Mouse (Mus musculus): ENCODE results near the gene Mtfr1l. TPM values are rescaled to one million over a fixed set of nuclear protein-coding genes. Genes with fewer than 3 reads are reported as not detected.

Mtfr1l gene
- polyA plus RNA-seq, 1 experiment from 2014 or later: 137 TPM

DNA sequence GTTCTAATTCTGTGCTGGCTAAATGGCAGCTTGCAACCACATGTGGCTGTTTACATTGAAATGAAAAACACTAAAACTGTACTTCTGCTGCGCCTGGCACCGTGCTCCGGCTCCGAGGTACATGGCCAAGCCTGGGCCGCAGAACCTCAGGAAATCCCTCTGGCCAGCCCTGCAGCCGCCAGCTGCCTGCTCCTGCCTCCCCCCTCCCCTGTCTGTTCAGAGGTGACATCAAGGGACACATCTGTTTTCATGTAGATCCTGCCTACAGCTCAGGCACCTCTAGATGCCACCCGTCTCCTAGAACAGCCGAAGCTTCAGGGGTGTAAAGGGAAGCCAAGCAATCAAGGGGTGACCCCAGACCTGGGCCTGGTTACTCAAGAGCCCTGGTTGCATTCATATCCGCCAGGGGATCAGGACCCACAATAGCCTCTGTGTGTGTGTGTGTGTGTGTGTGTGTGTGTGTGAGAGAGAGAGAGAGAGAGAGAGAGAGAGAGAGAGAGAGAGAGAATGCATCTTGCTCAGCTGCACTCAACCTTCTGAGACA, 23.5 kb upstream of the Mtfr1l start:
- ATAC-seq (replicated peaks; ENCODE audit: low FRiP score, low read depth): no peak

DNA sequence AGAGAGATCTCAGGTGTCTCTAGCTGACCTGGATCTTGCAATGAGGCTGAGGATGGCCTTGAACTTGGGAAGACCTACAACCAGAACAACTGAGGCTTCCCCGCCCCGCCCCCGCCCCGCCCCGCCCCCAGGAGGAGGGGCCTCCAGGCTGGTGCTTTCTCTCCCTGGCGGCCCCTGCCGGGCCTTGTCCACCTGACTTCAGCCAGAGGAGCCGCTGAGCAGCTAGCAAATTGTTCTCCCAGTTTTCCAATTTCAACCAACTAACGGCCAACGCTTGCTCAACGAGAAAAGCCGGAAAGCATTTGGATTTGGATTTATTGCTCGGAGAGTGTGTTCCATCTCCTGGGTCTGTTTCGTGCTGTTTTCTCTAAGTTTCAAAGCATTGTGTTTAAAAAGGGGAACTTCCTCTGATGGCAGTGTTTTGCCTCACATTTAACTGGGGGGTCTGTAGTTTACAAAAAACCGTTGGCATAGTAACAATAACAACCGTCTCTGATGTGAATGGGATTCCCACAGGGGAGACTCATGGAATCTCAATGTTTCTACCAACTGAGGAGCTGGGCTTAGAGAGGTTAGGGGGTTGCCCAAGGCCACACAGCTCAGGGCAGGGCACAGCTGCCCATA, 22.6 kb upstream of the Mtfr1l start:
- WGBS: 15% methylated on average over 16 of the region's 16 CpGs
- TF ChIP-seq CTCF (IDR thresholded peaks at IDR 0.05; ENCODE audit: low read depth): peak; percentile 18; the same call in 1 of the 2 replicates
- ATAC-seq (replicated peaks; ENCODE audit: low FRiP score, low read depth) (no peak), DNase-seq (ENCODE audit: low spot score) (peak; percentile 66)
- Histone ChIP-seq H3K9ac (ENCODE audit: low read depth, low read length) (no peak overlapping the region), H3K4me3 (replicated peaks; ENCODE audit: low read depth, low read length) (no peak overlapping the region), H3K4me1 (replicated peaks; ENCODE audit: insufficient read depth, low read length) (no peaks in the 10 kb centered on the region), H3K4me2 (ENCODE audit: low read length) (no peak overlapping the region), H3K27me3 (ENCODE audit: insufficient read depth, low read length) (no peaks in the 10 kb centered on the region), H3K27ac (no peak overlapping the region), H3K36me3 (ENCODE audit: insufficient read depth, low read length) (no peaks in the 10 kb centered on the region), H3K9me3 (replicated peaks; ENCODE audit: low read length) (no peaks in the 10 kb centered on the region)

More for the DNA sequence above, 23.5 kb upstream of the Mtfr1l start:
- Histone ChIP-seq H3K4me2 (ENCODE audit: low read length) (no peak overlapping the region), H3K27me3 (ENCODE audit: insufficient read depth, low read length) (no peaks in the 10 kb centered on the region), H3K4me3 (replicated peaks; ENCODE audit: low read depth, low read length) (no peak overlapping the region), H3K9ac (ENCODE audit: low read depth, low read length) (no peak overlapping the region), H3K4me1 (replicated peaks; ENCODE audit: insufficient read depth, low read length) (no peaks in the 10 kb centered on the region), H3K36me3 (ENCODE audit: insufficient read depth, low read length) (no peaks in the 10 kb centered on the region), H3K9me3 (replicated peaks; ENCODE audit: low read length) (no peaks in the 10 kb centered on the region), H3K27ac (no peak overlapping the region)
- TF ChIP-seq CTCF (IDR thresholded peaks at IDR 0.05; ENCODE audit: low read depth): no peak
- WGBS: 57% methylated on average over 9 of the region's 9 CpGs
- no peak for DNase-seq (ENCODE audit: low spot score)

DNA sequence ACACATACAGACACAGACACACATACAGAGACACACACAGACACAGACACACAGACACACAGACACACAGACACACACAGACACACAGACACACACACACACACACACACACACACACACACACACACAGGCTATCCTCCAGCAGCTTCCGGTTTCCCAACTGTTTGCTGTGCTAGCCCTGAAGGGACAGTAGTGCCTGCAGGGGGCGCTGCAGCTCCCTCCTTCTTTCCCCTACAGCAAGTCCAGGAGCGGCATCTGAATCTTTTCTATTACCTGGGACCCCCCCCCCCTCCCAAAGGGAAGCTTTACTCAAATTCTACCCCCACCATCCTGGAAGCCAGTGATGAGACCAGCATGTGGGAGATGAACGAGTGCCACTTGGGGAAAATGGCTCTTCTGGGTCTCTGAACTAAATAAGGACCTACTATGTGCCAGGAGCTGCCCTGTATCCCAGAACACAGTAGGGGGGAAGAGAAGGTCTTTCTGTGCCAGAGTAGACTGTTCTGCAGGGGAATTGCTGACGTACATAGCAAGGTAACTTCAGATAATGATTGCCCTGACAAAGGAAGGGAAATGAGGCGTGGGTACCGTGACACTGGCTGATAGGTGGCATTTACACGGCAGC, 20.9 kb upstream of the Mtfr1l start:
- Histone ChIP-seq H3K9ac (ENCODE audit: low read depth, low read length) (no peak overlapping the region), H3K4me3 (replicated peaks; ENCODE audit: low read depth, low read length) (no peak overlapping the region), H3K27ac (no peak overlapping the region), H3K36me3 (ENCODE audit: insufficient read depth, low read length) (no peaks in the 10 kb centered on the region), H3K4me2 (ENCODE audit: low read length) (no peak overlapping the region), H3K4me1 (replicated peaks; ENCODE audit: insufficient read depth, low read length) (no peaks in the 10 kb centered on the region; the same call in 1 of the 2 replicates), H3K27me3 (ENCODE audit: insufficient read depth, low read length) (no peaks in the 10 kb centered on the region), H3K9me3 (replicated peaks; ENCODE audit: low read length) (no peaks in the 10 kb centered on the region)
- ATAC-seq (replicated peaks; ENCODE audit: low FRiP score, low read depth) (no peak), DNase-seq (ENCODE audit: low spot score) (peak; percentile 54)
- TF ChIP-seq CTCF (IDR thresholded peaks at IDR 0.05; ENCODE audit: low read depth): peak; percentile 63
- WGBS: 51% methylated on average over 8 of the region's 8 CpGs

DNA sequence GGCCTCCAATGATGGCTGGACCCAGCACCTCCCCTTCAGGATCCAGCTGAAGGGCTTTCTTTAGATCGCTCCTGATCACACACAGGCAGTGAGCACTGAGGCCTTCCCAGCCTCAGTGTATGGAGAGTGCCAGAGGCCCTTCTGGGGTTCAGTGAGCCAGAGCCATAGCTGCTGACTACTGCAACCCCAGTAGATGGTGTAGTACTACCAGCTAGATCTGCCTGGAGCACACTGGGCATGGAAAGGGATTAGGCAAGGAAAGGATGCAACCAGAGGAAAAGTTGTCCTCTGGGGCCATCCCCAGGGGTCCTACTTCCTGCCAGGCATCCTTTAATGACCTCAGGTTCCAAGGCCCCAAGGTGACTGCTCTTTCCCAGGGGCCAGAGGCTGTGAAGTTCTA, 18.4 kb upstream of the Mtfr1l start:
- TF ChIP-seq CTCF (IDR thresholded peaks at IDR 0.05; ENCODE audit: low read depth): peak; percentile 46; the same call in 1 of the 2 replicates
- Histone ChIP-seq H3K4me3 (replicated peaks; ENCODE audit: low read depth, low read length) (no peak overlapping the region), H3K9ac (ENCODE audit: low read depth, low read length) (no peak overlapping the region), H3K9me3 (replicated peaks; ENCODE audit: low read length) (peaks cover 5% of the 10 kb centered on the region), H3K4me1 (replicated peaks; ENCODE audit: insufficient read depth, low read length) (no peaks in the 10 kb centered on the region; the same call in 1 of the 2 replicates), H3K4me2 (ENCODE audit: low read length) (no peak overlapping the region), H3K27ac (no peak overlapping the region), H3K27me3 (ENCODE audit: insufficient read depth, low read length) (no peaks in the 10 kb centered on the region), H3K36me3 (ENCODE audit: insufficient read depth, low read length) (0 out of 2 replicates have a peak, but pooled peaks cover 3% of the 10 kb centered on the region)
- peak; percentile 24 for DNase-seq (ENCODE audit: low spot score)
- no peak for ATAC-seq (replicated peaks; ENCODE audit: low FRiP score, low read depth)
- 77% methylated on average over 1 of the region's 1 CpGs for WGBS

DNA sequence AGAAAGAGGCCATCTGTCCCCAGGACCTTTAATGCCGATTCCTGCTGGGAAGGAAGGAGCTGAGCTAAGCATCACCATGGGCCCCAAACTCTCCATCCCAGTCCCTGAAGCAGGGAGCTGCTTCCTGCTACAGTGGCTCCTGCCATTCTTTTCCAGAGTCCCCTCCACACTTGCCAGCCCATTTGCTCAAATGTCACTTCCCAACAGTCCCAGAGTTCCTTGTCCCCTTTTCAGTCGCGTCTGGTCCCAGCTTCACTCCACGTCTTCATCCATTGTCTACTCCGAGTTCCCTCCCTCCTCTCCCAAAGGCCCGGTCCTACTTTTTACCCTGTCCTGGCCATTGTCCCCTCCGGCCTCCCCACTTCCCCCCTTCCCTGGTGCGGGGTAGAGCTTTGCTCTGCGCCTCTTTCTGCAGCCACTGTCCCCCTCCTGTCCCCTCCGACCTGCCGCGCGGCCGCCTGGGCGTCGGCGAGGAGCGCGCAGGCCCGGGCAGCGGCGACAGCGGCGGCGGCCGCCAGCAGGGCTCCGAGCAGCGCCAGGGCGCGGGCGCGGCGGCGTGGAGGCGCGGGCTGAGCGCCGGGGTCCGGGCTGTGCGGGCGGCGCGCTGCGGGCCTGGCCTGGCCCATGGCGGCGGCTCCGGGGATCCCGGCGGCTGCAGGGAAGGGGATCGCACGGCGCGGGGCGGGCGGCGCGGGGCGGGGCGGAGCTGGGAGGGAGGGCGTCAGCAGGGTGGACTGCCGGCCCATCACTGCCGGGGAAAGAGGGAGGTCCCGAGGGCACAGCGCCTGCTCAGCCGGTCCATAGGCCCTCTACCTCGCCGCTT, 16.5 kb upstream of the Mtfr1l start, which contains the start of gene Selenon:
Gene Selenon, minus strand, starts transcription at position 673 of the 823 bp plus-strand sequence.
- no peaks in the 10 kb centered on the region; the same call in 1 of the 2 replicates for H3K4me1 ChIP-seq (replicated peaks; ENCODE audit: insufficient read depth, low read length)
- H3K36me3 ChIP-seq (ENCODE audit: insufficient read depth, low read length): 0 out of 2 replicates have a peak, but pooled peaks cover 5% of the 10 kb centered on the region
- H3K4me2 ChIP-seq (ENCODE audit: low read length): peak within 1 kb of the TSS; percentile 82
- H3K27ac ChIP-seq: peak within 1 kb of the TSS; percentile 80
- TF ChIP-seq CTCF (IDR thresholded peaks at IDR 0.05; ENCODE audit: low read depth): no peak
- DNase-seq (ENCODE audit: low spot score) (peak; percentile 87), ATAC-seq (replicated peaks; ENCODE audit: low FRiP score, low read depth) (peak; percentile 80)
- peak within 1 kb of the TSS; percentile 61 for H3K4me3 ChIP-seq (replicated peaks; ENCODE audit: low read depth, low read length)
- no peaks in the 10 kb centered on the region for H3K27me3 ChIP-seq (ENCODE audit: insufficient read depth, low read length)
- peak within 1 kb of the TSS; percentile 89 for H3K9ac ChIP-seq (ENCODE audit: low read depth, low read length)
- under 1% methylated on average over 60 of the region's 67 CpGs for WGBS
- H3K9me3 ChIP-seq (replicated peaks; ENCODE audit: low read length): peaks cover 5% of the 10 kb centered on the region

DNA sequence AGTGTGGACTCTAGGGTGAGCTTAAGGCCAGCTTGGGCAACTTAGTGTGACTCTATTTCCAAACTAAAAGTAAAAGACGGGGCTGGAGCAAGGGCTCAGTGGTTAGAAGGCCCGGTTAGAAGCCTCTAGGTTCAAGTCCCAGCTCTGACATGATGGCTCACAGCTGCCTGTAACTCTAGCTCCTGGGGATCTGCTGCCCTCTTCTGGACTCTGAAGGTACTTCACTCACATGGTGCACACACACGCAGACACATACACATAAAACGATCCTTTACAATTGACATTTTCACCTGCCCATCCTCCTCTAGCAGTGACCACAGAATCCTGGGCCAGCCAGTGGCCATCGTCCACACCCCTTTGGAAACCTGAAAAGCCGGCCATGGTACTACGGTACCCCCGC, 14.7 kb upstream of the Mtfr1l start:
- no peak overlapping the region for H3K4me3 ChIP-seq (replicated peaks; ENCODE audit: low read depth, low read length)
- H3K9ac ChIP-seq (ENCODE audit: low read depth, low read length): no peak overlapping the region
- H3K4me2 ChIP-seq (ENCODE audit: low read length): no peak overlapping the region
- H3K9me3 ChIP-seq (replicated peaks; ENCODE audit: low read length): peaks cover 5% of the 10 kb centered on the region
- 0 out of 2 replicates have a peak, but pooled peaks cover 8% of the 10 kb centered on the region for H3K36me3 ChIP-seq (ENCODE audit: insufficient read depth, low read length)
- no peak overlapping the region for H3K27ac ChIP-seq
- WGBS: 98% methylated on average over 8 of the region's 8 CpGs
- peak; percentile 41 for TF ChIP-seq CTCF (IDR thresholded peaks at IDR 0.05; ENCODE audit: low read depth)
- DNase-seq (ENCODE audit: low spot score) (no peak), ATAC-seq (replicated peaks; ENCODE audit: low FRiP score, low read depth) (no peak)
- no peaks in the 10 kb centered on the region; the same call in 1 of the 2 replicates for H3K4me1 ChIP-seq (replicated peaks; ENCODE audit: insufficient read depth, low read length)
- H3K27me3 ChIP-seq (ENCODE audit: insufficient read depth, low read length): no peaks in the 10 kb centered on the region

Data from kidney, postnatal 0 days (tissue).